Mouse (Mus musculus): Measurements from ENCODE around the gene Ptpre.
A peak's percentile ranks its signal among the peaks of the same experiment; 100 is the strongest.

Ptpre gene

GRCm38 (mm10) chr7:135649306-135649705, 112.0 kb downstream of the Ptpre start:
- DNase-seq, result no peak

GRCm38 (mm10) chr7:135650061-135650460, 112.8 kb downstream of the Ptpre start:
- no peak for DNase-seq

GRCm38 (mm10) chr7:135651831-135652511, 114.7 kb downstream of the Ptpre start:
- peak; percentile 22 to 46 for DNase-seq

- DNase-seq, result no peak
Measured at GRCm38 (mm10) chr7:135652781-135653180, 115.5 kb downstream of the Ptpre start.

- DNase-seq, result no peak
Measured at GRCm38 (mm10) chr7:135653601-135654000, 116.3 kb downstream of the Ptpre start.

GRCm38 (mm10) chr7:135654288-135654687, 117.0 kb downstream of the Ptpre start:
- no peak for DNase-seq

- no peak for DNase-seq
Measured at GRCm38 (mm10) chr7:135655113-135655512, 117.8 kb downstream of the Ptpre start.

GRCm38 (mm10) chr7:135658150-135658549, 120.9 kb downstream of the Ptpre start:
- DNase-seq, result no peak

- no peak for DNase-seq
Measured at GRCm38 (mm10) chr7:135659314-135659935, 122.1 kb downstream of the Ptpre start.

- DNase-seq, result no peak
Measured at GRCm38 (mm10) chr7:135660314-135660713, 123.0 kb downstream of the Ptpre start.

GRCm38 (mm10) chr7:135664211-135664610, 126.9 kb downstream of the Ptpre start:
- no peak for DNase-seq

GRCm38 (mm10) chr7:135666314-135666713, 129.0 kb downstream of the Ptpre start:
- DNase-seq, result no peak

- peak; percentile 70 to 79 for DNase-seq
Measured at GRCm38 (mm10) chr7:135668852-135669739, 131.8 kb downstream of the Ptpre start.

- no peak for DNase-seq
Measured at GRCm38 (mm10) chr7:135673576-135673975, 136.3 kb downstream of the Ptpre start.

GRCm38 (mm10) chr7:135676722-135677121, 139.4 kb downstream of the Ptpre start:
- no peak for DNase-seq

- peak; percentile 83 to 86 for DNase-seq
Measured at GRCm38 (mm10) chr7:135680334-135680733, 143.1 kb downstream of the Ptpre start.

GRCm38 (mm10) chr7:135684098-135684497, 146.8 kb downstream of the Ptpre start:
- peak; percentile 41 to 46 for DNase-seq

- DNase-seq, result no peak
Measured at GRCm38 (mm10) chr7:135684938-135685337, 147.7 kb downstream of the Ptpre start.

- no peak for DNase-seq
Measured at GRCm38 (mm10) chr7:135689396-135689795, 152.1 kb downstream of the Ptpre start.

- DNase-seq, result no peak
Measured at GRCm38 (mm10) chr7:135691941-135692340, 154.7 kb downstream of the Ptpre start.

- no peak for DNase-seq
Measured at GRCm38 (mm10) chr7:135694130-135694529, 156.8 kb downstream of the Ptpre start.

- DNase-seq, result no peak
Measured at GRCm38 (mm10) chr7:135694796-135695195, 157.5 kb downstream of the Ptpre start.

GRCm38 (mm10) chr7:135696127-135696526, 158.8 kb downstream of the Ptpre start:
- no peak for DNase-seq

Data from kidney, postnatal 4 days (tissue).